Mouse (Mus musculus): ENCODE measurements at regions not wholly inside any gene's neighbourhood (a gene's known extent, or its start where the extent isn't known, plus 50 kb on each side); places are given as distances from the start of the nearest gene placed in this dataset.
"Not testable (repeated sequence)": the region's sequence is repeated elsewhere in the genome, so short reads cannot be mapped to it uniquely, and the experiment has no call there.

DNA sequence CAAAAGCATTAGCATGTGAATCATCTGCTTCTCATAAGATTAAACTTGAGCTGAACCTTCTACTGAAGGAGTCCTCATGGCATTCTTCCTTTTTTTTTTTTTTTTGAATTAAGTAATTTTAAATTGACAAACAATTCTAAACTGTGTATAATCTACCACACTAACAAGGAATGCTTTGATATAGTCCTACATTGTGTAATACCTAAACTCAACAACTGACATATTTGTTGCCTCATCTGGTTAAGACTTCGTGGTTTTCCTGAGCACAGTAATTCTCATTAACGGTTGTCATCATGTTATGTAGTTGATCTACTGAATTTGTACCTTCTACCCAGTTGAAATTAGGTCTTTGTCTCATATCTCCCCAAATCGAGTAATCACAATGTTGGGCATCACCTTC is 83.9 kb upstream of the Hcrtr2 start:
- DNase-seq = no peak

DNA sequence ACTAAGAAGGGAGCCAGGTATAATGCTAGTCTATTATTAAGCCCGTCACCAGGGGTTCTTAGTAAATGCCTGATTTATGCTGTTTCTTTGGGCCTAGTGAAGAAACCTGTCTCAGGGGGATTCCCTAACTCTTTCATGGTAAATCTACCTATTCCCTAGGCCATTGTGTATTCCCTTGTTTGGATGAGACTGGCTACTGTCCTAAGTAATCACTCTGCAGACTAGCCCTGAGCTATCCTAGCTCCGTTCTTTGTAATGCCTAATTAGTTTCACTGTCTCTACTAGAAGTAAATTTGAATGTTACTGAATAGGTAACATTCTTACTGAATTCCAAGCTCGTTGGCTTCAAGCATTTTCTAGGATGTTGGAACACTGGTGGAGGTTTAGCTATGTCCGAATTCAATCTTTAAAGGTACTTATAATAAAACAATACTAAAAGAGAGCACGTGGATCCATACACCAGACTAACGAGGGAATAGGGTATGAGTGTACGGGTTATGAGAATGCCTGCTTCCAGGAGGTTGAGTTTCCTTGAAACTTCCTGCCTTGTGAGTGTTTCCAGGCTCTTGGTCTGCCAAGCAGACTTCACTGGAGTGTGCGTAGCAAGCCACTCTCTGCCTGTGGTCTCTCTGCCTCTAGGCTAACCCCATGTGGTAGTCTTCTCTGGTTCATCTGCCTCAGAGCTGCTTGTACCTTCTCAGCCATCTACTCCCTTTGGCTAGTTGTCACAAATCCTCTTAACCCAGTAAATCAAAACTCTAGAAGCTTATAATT is 78.4 kb upstream of the Hcrtr2 start:
- not testable (repeated sequence) for DNase-seq

DNA sequence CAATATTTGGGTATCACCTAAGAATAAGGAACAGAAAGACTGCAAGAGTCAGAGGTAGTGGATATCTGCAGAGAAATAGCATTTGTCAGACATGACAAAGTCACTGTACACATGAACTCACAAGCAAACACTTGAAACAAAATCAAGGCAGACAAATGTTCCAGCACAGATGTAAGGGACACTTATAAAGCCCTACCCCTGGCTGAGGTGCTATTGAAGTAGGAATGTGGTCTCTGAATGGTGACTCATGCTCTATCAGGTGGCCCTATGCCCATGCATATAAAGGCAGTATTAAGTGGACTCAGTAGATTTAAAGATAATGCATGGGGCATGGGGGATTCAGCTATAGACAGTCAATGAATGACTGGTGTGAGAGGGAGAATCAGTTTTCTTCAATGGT is 77.2 kb upstream of the Hcrtr2 start:
- DNase-seq = no peak

DNA sequence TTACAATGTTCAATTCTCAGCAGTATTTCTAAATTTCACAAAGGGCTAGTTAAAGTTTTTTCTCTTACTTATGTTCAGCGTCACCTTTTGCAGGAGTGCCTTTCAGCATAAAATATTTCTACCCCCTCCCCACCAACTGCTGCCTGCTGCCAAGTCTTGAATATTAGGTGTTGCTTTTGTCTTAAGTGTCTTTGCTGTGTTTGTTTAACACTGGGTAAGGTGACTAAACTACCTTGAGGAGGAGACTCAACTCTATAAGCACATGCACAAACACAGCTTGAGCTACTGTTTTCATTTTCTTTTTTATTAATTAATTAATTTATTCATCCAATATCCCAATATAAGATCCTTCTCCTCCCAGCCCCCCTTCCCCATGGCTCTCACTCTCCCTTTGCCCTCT is 70.1 kb upstream of the Hcrtr2 start:
- DNase-seq = no peak

DNA sequence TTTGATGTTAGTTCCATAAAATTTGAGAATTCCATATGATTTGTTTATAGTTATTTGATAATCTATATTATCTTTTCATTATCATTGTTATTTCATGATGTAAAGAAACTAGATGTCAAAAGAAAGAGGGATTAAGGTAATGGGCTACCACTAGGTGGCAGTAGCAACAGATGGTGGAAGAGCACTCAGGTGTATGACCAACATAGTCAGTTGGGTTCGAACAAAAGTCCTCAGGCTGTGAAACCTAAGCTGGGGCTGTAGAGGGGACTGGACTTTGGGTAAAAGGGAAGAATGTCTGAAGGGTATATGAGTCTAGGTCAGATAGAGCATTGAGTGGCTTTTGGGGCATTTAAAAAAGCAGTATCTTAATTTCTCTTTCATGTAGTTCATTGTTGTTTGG is 67.2 kb upstream of the Hcrtr2 start:
- DNase-seq = peak; percentile 11 to 61
